Mouse (Mus musculus) kidney, postnatal 10 days (tissue): ENCODE measurements around the gene Ugt3a1.

Experiments
- DNase-seq: peaks from one replicate; pipeline ENCODE4 v3.0.0; 2021; ENCODE audit warnings: mixed read lengths

Gene Ugt3a1

GRCm38 (mm10) chr15:9276838-9277295 lies at the start of gene Ugt3a1:
TSS of gene Ugt3a1 (plus strand) at chr15:9276888.
- DNase-seq = no peak

GRCm38 (mm10) chr15:9230917-9231316 lies 45.8 kb upstream of the Ugt3a1 start:
- peak; percentile 6 for DNase-seq

- DNase-seq = no peak
These were observed 30.3 kb upstream of the Ugt3a1 start for GRCm38 (mm10) chr15:9246345-9246744.

GRCm38 (mm10) chr15:9252891-9253290 lies 23.8 kb upstream of the Ugt3a1 start:
- DNase-seq = peak; percentile 5

- DNase-seq = no peak
These were observed 16.1 kb upstream of the Ugt3a1 start for GRCm38 (mm10) chr15:9260621-9261020.

DNA sequence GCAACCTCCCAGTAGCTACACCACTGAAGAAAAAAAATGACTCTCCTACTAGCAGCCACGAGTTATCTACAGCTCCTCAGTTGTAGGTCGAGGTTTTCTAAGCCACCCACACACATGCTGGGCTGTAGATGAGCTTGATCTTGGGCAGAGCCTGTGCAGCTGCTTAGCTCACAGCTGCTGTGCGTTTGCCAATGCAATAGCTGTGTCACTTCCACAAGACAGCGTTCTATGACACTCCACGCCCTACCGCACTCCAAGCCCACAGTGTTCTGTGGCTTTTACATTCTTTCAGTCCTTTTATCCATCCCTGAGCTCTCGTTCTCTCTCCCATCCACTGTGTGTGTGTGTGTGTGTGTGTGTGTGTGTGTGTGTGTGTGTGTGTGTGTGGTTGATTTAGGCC lies 4.8 kb upstream of the Ugt3a1 start:
- DNase-seq = no peak

- DNase-seq = peak; percentile 9
These were observed 2.3 kb downstream of the Ugt3a1 start for GRCm38 (mm10) chr15:9279026-9279425.

- DNase-seq = no peak
These were observed 2.9 kb downstream of the Ugt3a1 start for GRCm38 (mm10) chr15:9279596-9279995.

DNA sequence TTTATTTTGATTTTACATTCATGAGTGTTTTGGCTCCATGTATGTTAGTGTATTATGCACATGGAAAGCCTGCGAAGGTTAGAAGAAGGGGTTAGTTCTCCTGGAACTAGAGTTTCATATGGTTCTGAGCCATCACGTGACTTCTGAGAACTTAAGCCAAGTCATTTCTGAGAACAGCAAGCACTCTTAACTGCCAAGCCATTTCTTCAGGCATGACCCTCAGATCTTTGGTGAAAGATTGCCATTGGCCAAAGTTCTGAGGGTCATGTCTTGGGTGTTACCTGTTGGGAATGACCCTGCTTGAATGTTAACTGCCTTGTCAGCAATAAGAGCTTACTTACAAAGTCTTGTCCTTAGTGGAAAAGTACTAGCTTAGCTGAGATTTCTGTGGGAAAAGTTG lies 6.5 kb downstream of the Ugt3a1 start:
- no peak for DNase-seq

DNA sequence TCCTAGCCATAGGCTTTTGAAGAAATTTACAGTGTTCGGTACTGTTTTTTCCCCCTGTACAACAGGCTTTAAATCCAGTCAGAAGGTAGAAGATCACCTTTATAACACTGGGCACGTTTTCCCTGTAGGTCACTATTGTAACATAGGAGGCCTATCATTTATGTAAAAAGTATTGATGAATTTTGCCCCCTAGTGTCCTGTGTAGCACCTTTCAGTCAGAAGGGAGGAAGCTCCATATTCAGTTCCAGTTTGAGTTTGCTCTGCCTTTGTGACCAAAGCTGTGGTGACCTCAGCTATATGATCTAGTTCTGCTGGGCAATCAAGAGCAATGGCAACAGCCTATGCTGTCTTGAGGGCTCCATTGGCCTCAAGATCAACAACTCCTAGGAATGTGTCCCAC lies 13.0 kb downstream of the Ugt3a1 start:
- DNase-seq = no peak

- no peak for DNase-seq
These were observed 29.4 kb downstream of the Ugt3a1 start for GRCm38 (mm10) chr15:9305978-9306692.

DNA sequence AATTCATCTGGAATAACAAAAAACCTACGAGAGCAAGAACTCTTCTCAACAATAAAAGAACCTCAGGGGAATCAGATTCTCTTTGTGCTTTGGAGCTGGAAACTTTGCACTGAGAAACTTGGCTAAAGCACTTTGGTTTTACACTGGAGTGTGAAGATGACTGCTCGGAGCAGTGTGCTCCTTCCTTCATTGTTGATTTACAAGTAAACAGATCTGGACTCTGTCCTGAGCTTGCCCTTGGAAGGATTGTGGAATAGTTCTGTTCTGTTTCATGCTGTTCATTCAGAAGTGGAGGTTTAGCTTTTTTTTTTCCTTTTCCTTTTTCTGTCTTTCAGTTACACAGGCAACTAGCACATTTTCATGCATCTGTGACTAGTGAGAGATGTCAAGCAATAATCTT lies 57.9 kb downstream of the Ugt3a1 start:
- DNase-seq = no peak

DNA sequence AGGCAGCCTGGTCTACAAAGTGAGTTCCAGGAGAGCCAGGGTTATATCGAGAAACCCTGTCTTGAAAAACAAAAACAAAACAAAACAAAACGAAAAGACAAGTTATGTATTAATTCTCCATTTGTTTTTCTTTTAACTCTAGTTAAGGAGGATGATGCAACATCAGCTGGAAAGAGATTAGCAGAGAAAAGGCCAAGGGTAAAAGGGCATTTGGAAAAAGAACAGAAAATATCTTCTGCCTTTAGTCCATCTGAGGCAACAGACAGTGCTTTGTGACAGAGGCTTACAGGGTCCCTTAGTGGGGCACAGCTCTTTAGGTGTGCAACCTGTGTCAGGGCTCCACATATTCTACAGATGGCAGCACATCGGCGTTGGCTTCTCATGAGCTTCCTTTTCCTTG lies 58.7 kb downstream of the Ugt3a1 start, which contains the start of gene Ugt3a2:
Ugt3a2 (plus strand) TSS at position 210 of the 400 bp plus-strand sequence.
- no peak for DNase-seq

DNA sequence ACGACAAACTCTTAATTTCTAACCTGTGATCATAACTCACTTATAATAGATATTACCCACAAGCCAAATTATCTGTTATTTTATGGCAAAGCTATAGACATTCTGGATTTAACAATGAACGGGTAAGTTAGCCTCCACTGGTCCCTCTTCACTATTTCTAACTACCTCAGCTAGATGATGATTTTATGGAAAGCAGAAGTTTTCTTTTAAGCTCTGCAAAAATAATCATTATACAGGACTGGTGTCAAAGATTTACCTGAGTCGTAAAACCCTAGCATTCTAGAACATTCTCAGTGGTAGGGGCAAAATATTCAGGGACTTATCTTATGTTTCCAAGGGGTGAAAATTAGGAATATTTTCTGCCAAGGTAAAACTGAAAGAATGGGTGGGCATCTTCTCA lies 59.9 kb downstream of the Ugt3a1 start:
- DNase-seq = no peak

DNA sequence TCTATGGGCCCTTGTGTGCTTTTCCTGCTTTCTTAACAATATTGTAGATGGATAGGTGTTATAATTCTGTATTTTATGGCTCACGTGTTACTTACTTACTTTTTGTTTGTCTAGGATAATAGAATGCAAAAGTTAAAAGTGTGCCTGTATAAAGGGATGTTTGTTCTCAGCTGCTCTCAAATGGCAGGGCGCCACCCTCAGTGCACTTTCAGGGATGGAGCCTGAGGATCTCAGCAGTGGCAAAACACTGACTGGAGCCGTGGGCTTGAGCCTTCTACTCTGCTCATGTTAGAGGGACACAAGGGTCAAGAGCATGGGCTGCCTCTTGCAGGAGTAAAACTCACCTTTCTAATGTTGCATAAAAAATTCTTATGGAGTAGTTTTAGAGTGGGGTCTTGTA lies 60.3 kb downstream of the Ugt3a1 start:
- DNase-seq = peak; percentile 8

DNA sequence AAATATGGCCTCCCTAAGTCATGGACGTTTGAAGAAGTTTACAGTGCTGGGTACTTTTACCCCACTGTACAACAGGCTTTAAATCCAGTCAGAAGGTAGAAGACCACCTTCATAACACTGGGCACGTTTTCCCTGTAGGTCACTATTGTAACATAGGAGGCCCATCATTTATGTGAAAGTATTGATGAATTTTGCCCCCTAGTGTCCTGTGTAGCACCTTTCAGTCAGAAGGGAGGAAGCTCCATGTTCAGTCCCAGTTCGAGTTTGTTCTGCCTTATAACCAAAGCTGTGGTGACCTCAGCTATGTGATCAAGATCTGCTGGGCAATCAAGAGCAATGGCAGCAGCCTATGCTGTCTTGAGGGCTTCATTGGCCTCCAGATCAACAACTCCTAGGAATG lies 72.1 kb downstream of the Ugt3a1 start:
- DNase-seq = no peak

GRCm38 (mm10) chr15:9362801-9363200 lies 86.1 kb downstream of the Ugt3a1 start:
- no peak for DNase-seq
